Mouse (Mus musculus): ENCODE results near the gene Spata20. TPM values are rescaled to one million over a fixed set of nuclear protein-coding genes. Genes with fewer than 3 reads are reported as not detected.

Gene Spata20
- total and polyA plus RNA-seq, 3 experiments, result not detected

DNA sequence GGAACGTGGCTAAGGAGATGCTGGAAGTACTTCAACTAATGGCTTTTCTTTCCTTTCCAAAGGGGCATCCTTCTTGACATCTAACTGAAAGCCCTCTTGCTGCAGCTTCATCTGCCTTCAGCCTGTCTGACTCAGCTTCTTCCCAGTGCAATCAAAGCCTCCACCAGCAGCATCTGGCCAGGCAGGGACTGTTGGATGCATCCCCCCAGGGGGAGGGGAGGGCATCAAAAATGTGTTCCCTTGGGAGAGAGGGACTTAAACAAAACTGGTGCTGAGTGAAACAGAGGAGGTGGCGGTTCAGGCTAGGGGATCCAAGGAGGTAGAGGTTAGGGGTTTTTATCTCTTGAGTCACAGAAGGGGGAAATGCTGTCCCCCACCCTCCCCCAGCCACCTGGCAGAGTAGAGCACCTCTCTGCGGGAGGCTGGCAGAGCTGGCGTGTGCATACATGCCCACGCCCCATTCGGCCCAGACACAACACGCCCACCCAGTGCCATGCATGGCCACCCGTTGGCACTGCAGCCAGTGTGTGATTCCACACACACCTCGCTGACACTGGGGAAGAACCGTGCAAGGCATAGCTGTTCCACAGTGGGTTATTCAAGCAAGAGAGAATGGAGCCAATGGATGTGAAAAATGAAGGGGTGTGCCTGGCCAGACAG lies 30.7 kb downstream of the Spata20 start:
- no peak overlapping the region for H3K9ac ChIP-seq (ENCODE audit: control insufficient read depth, low read depth, low read length, poor library complexity, severe bottlenecking)
- no peak for DNase-seq (ENCODE audit: low read depth, low spot score)
- no peak overlapping the region for H3K27ac ChIP-seq (ENCODE audit: control insufficient read depth, low read depth, low read length)
- peaks cover 0 to 3% of the 10 kb centered on the region in 2 experiments; a peak in 1 of 4 replicates for H3K4me1 ChIP-seq (ENCODE audit: control insufficient read depth in 1 of 2, insufficient read depth in 2 of 2, low read length in 2 of 2)
- peaks cover 2 to 8% of the 10 kb centered on the region in 2 experiments for H3K27me3 ChIP-seq (ENCODE audit: control insufficient read depth in 1 of 2, insufficient read depth in 2 of 2, low read length in 2 of 2)
- no peak overlapping the region for H3K4me3 ChIP-seq (ENCODE audit: control insufficient read depth in 1 of 2, insufficient read depth in 1 of 2, low read depth in 2 of 2, low read length in 2 of 2)
- H3K79me2 ChIP-seq (ENCODE audit: control insufficient read depth, insufficient read depth, low read length, poor library complexity), result no peaks in the 10 kb centered on the region
- H3K36me3 ChIP-seq (ENCODE audit: control insufficient read depth in 1 of 2, insufficient read depth in 2 of 2, low read length in 2 of 2), result no peaks in the 10 kb centered on the region
- TF ChIP-seq ETS1 (IDR thresholded peaks at IDR 0.05; ENCODE audit: low read depth, low read length) (no peak), ELF1 (IDR thresholded peaks at IDR 0.05; ENCODE audit: low read depth, low read length) (no peak), RAD21 (IDR thresholded peaks at IDR 0.05; ENCODE audit: low read depth, low read length) (no peak), NELFE (IDR thresholded peaks at IDR 0.05; ENCODE audit: low read depth, low read length) (no peak), SMC3 (IDR thresholded peaks at IDR 0.05; ENCODE audit: low read depth, low read length) (no peak), UBTF (IDR thresholded peaks at IDR 0.05; ENCODE audit: borderline replicate concordance, insufficient read depth, low read depth, low read length) (no peak), KAT2A (conservative IDR thresholded peaks at IDR 0.05; ENCODE audit: low read depth, low read length) (no peak), POLR2A (IDR thresholded peaks at IDR 0.05; ENCODE audit: control insufficient read depth in 1 of 2, insufficient read depth in 1 of 2, low read depth in 1 of 2, low read length in 2 of 2, poor library complexity in 1 of 2) (no peak), SIN3A (IDR thresholded peaks at IDR 0.05; ENCODE audit: low read length) (no peak), USF1 (IDR thresholded peaks at IDR 0.05; ENCODE audit: low read depth, low read length) (no peak), MXI1 (IDR thresholded peaks at IDR 0.05; ENCODE audit: low read depth, low read length) (no peak), ZMIZ1 (IDR thresholded peaks at IDR 0.05; ENCODE audit: low read depth, low read length) (no peak), TBP (IDR thresholded peaks at IDR 0.05; ENCODE audit: low read depth, low read length) (no peak), GABPA (IDR thresholded peaks at IDR 0.05; ENCODE audit: low read depth, low read length) (no peak), NRF1 (IDR thresholded peaks at IDR 0.05; ENCODE audit: insufficient read depth, low read depth, low read length, poor library complexity, severe bottlenecking) (no peak), EP300 (IDR thresholded peaks at IDR 0.05; ENCODE audit: low read depth in 1 of 2, low read length in 2 of 2) (no peak)
- H3K9me3 ChIP-seq (replicated peaks; ENCODE audit: insufficient read depth, low read length), result no peaks in the 10 kb centered on the region

- no peak overlapping the region for H3K9ac ChIP-seq (ENCODE audit: control insufficient read depth, low read depth, low read length, poor library complexity, severe bottlenecking)
- peaks cover 2 to 8% of the 10 kb centered on the region in 2 experiments for H3K27me3 ChIP-seq (ENCODE audit: control insufficient read depth in 1 of 2, insufficient read depth in 2 of 2, low read length in 2 of 2)
- TF ChIP-seq MAZ (IDR thresholded peaks at IDR 0.05; ENCODE audit: low read depth, low read length) (no peak), TCF12 (IDR thresholded peaks at IDR 0.05; ENCODE audit: low read depth, low read length) (no peak), ZKSCAN1 (IDR thresholded peaks at IDR 0.05; ENCODE audit: low read depth, low read length) (no peak), MAX (IDR thresholded peaks at IDR 0.05; ENCODE audit: low read length) (no peak), BHLHE40 (IDR thresholded peaks at IDR 0.05; ENCODE audit: borderline replicate concordance, low read depth, low read length) (no peak), RCOR1 (IDR thresholded peaks at IDR 0.05; ENCODE audit: low read depth, low read length) (no peak), POLR2AphosphoS2 (IDR thresholded peaks at IDR 0.05; ENCODE audit: low read length) (no peak), POLR2AphosphoS5 (IDR thresholded peaks at IDR 0.05; ENCODE audit: borderline replicate concordance, low read depth, low read length) (no peak), NELFE (IDR thresholded peaks at IDR 0.05; ENCODE audit: low read depth, low read length) (no peak), MYB (IDR thresholded peaks at IDR 0.05; ENCODE audit: low read depth, low read length) (no peak), RAD21 (IDR thresholded peaks at IDR 0.05; ENCODE audit: low read depth, low read length) (no peak), CHD1 (IDR thresholded peaks at IDR 0.05; ENCODE audit: low read depth, low read length) (no peak), ZNF384 (IDR thresholded peaks at IDR 0.05; ENCODE audit: low read depth, low read length) (no peak), UBTF (IDR thresholded peaks at IDR 0.05; ENCODE audit: borderline replicate concordance, insufficient read depth, low read depth, low read length) (no peak)
Observed at GRCm38 (mm10) chr11:94454756-94455155, 31.2 kb downstream of the Spata20 start.

More at GRCm38 (mm10) chr11:94454756-94455155, 31.2 kb downstream of the Spata20 start:
- H3K9me3 ChIP-seq (replicated peaks; ENCODE audit: insufficient read depth, low read length), result no peaks in the 10 kb centered on the region
- no peaks in the 10 kb centered on the region for H3K36me3 ChIP-seq (ENCODE audit: control insufficient read depth in 1 of 2, insufficient read depth in 2 of 2, low read length in 2 of 2)
- H3K4me3 ChIP-seq (ENCODE audit: control insufficient read depth in 1 of 2, insufficient read depth in 1 of 2, low read depth in 2 of 2, low read length in 2 of 2), result no peak overlapping the region
- peaks cover 0 to 3% of the 10 kb centered on the region in 2 experiments; a peak in 1 of 4 replicates for H3K4me1 ChIP-seq (ENCODE audit: control insufficient read depth in 1 of 2, insufficient read depth in 2 of 2, low read length in 2 of 2)
- H3K27ac ChIP-seq (ENCODE audit: control insufficient read depth, low read depth, low read length), result no peak overlapping the region
- DNase-seq (ENCODE audit: low read depth, low spot score), result no peak
- no peaks in the 10 kb centered on the region for H3K79me2 ChIP-seq (ENCODE audit: control insufficient read depth, insufficient read depth, low read length, poor library complexity)

All from MEL (cell line).